Mouse (Mus musculus) ES-E14 (cell line): ENCODE data around the gene Zbtb37. TPM values are rescaled to one million over a fixed set of nuclear protein-coding genes. Genes with fewer than 3 reads are reported as not detected.
A peak's percentile ranks its signal among the peaks of the same experiment; 100 is the strongest.

Experiments used
- DNase-seq: peaks from one replicate; pipeline ENCODE4 v3.0.0-alpha.2; 2013; ENCODE audit warnings: low read depth, low spot score
- H3K27ac ChIP-seq: 2 replicates; pipeline ENCODE4 v1.5.1; 2012; ENCODE audit warnings: low read depth, mild to moderate bottlenecking, low read length, moderate library complexity, mixed read lengths; ENCODE audit not compliant: poor library complexity, insufficient read depth, severe bottlenecking
- H3K36me3 ChIP-seq: 2 replicates; pipeline ENCODE4 v1.6.1; 2012; ENCODE audit warnings: mild to moderate bottlenecking, low read length, moderate library complexity, mixed read lengths; ENCODE audit not compliant: control insufficient read depth, poor library complexity, insufficient read depth, severe bottlenecking
- H3K4me1 ChIP-seq, 2 experiments: fragments of 150-350 bp in 1 of 2; sonication (generic) in 1 of 2; 2 replicates each; pipeline ENCODE4 v1.6.1; 2012; ENCODE audit warnings: low read length in 2 of 2, mild to moderate bottlenecking in 1 of 2, mixed read lengths in 1 of 2; ENCODE audit not compliant: control insufficient read depth in 2 of 2, insufficient read depth in 2 of 2, poor library complexity in 1 of 2
- H3K4me3 ChIP-seq, 2 experiments: fragments of 150-350 bp in 1 of 2; sonication (generic) in 1 of 2; 2 replicates each; pipeline ENCODE4 v1.5.1; 2012; ENCODE audit warnings: low read length in 2 of 2, low read depth in 1 of 2, mild to moderate bottlenecking in 1 of 2, mixed read lengths in 1 of 2; ENCODE audit not compliant: insufficient read depth in 1 of 2, poor library complexity in 1 of 2, severe bottlenecking in 1 of 2
- H3K9ac ChIP-seq: 2 replicates; pipeline ENCODE4 v1.6.1; 2012; ENCODE audit warnings: low read depth, mild to moderate bottlenecking, low read length, mixed read lengths; ENCODE audit not compliant: poor library complexity, insufficient read depth, severe bottlenecking
- H3K9me3 ChIP-seq: fragments of 150-350 bp; sonication (generic); 2 replicates; pipeline ENCODE4 v1.6.1; 2012; ENCODE audit warnings: low read depth, mild to moderate bottlenecking, low read length; ENCODE audit not compliant: control insufficient read depth, insufficient read depth
- CHD2 ChIP-seq: IDR thresholded peaks from 2 replicates; pipeline ENCODE4 v1.6.1; 2014; ENCODE audit warnings: mild to moderate bottlenecking, low read depth, low read length, inconsistent platforms
- HCFC1 ChIP-seq: IDR thresholded peaks from 2 replicates; pipeline ENCODE4 v1.6.1; 2012; ENCODE audit warnings: low read length, inconsistent platforms, borderline replicate concordance; ENCODE audit not compliant: insufficient read depth
- MAFK ChIP-seq: IDR thresholded peaks from 2 replicates; pipeline ENCODE4 v1.6.1; 2014; ENCODE audit warnings: mild to moderate bottlenecking, low read depth, low read length, inconsistent platforms; ENCODE audit not compliant: insufficient read depth
- ZC3H11A ChIP-seq: IDR thresholded peaks from 2 replicates; pipeline ENCODE4 v1.6.1; 2012; ENCODE audit warnings: low read depth, mild to moderate bottlenecking, inconsistent platforms, low read length, borderline replicate concordance
- ZNF384 ChIP-seq: IDR thresholded peaks from 2 replicates; pipeline ENCODE4 v1.6.1; 2012; ENCODE audit warnings: low read depth, low read length, inconsistent platforms
- in situ Hi-C, 2 experiments: fragments of 600-800 bp; cut with MboI; formaldehyde crosslinking; loops; one replicate each; pipeline ENCODE4 v1.15.1; 2025; ENCODE audit warnings: low sequenced_read_pairs in 2 of 2, inconsistent platforms in 1 of 2; ENCODE audit not compliant: unreplicated experiment in 2 of 2
- total RNA-seq: library from RNA; depleted of rRNA; stranded (reverse); fragments of 300-350 nt; gene quantifications from 2 replicates; pipeline ENCODE4 v1.2.3, GENCODE M21; 2012

The Zbtb37 gene
- total RNA-seq, 1 experiment, result 13.0 TPM

DNA sequence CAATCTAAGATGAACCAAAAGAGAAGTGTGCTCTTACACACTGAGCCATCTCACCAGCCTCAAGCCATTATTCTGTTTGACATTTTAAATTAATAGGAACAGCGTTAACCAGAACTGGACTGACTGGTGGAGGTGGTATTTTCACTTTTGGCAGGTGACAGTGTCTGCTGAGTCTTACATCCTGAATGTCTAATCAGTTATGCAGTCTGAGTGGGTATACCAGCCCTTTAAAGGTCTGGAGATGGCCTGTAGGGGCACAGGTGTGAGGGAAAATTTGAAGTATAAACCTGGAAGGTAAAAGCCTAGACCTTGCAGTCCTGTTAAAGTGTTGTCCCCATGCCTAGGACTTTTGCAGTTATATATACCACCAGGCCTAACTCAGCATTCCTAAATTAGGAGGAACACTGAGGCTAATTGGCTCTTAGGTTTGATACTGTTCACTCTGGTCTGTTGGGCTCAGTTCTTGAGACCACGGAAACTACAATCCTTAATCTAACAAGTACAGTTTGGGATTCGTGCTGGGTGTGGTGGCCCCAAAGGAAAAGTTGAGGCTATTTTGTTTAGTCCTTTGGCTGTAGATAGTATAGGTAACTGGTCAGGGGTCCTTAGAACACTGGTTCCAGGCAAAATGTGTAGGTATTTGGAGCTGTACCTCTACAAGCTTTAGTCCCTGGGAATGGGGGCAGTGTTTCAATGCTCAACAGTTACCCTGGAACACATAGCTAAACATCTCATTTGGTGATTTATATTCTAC is 4.5 kb upstream of the Zbtb37 start:
- DNase-seq, result no peak

DNA sequence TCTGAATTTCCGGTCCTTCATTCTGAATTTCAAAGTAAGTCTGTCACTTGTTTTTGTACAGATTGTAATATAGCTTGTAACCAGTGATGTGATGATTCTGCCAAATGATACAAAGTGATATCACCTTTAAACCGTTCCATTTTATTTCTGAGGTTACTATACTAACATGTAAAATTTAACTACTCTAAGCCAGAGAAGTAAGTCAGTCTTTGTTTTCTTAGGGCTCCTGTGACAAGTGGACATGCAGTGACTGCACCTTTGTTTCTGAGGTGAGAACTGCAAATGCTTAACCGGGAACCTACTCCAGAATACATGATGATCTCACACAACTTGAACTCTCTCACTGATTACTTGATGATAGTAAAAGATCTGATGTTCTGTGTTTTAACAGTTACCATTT is 3.4 kb upstream of the Zbtb37 start:
- Histone ChIP-seq H3K27ac (peak overlapping the region; percentile 38; the same call in 1 of the 2 replicates), H3K4me1 (peaks cover 0 to 2% of the 10 kb centered on the region in 2 experiments; a peak in 1 of 4 replicates), H3K4me3 (peak overlapping the region; percentile 64 to 67), H3K36me3 (peaks cover 31% of the 10 kb centered on the region), H3K9ac (peak overlapping the region; percentile 61; the same call in 1 of the 2 replicates), H3K9me3 (no peaks in the 10 kb centered on the region)
- TF ChIP-seq ZC3H11A, result no peak
- TF ChIP-seq MAFK, result no peak
- no peak for DNase-seq
- in situ Hi-C loops, result no loop called here

More for the DNA sequence above, 4.5 kb upstream of the Zbtb37 start:
- Histone ChIP-seq H3K4me1 (no peaks in the 10 kb centered on the region; a peak in 1 of 4 replicates), H3K27ac (no peak overlapping the region; the same call in 1 of the 2 replicates), H3K9ac (peak overlapping the region; percentile 47; the same call in 1 of the 2 replicates), H3K9me3 (no peaks in the 10 kb centered on the region), H3K4me3 (no peak overlapping the region), H3K36me3 (peaks cover 31% of the 10 kb centered on the region)
- in situ Hi-C loops, result no loop called here
- TF ChIP-seq CHD2 (no peak), ZC3H11A (no peak), HCFC1 (no peak), MAFK (no peak), ZNF384 (no peak)

DNA sequence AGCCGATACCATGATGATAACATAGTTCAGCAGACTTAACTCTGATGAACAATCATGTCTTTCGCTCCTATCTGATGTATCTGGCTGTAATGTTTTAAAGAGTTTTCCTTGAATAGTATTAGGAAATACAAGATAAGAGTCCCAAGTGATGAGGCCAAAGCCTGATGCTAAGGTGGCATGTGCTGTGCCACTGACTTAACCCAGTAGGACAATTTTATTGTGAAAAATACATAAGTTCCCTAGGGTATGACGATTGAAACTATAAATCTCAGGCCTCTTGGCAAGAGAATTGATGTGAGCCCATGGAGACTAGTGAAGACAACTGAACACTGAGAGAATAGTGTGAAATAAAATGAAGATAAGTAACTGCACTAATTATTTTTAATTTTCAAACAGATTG is 3.0 kb upstream of the Zbtb37 start:
- TF ChIP-seq MAFK, result no peak
- no peak for DNase-seq

DNA sequence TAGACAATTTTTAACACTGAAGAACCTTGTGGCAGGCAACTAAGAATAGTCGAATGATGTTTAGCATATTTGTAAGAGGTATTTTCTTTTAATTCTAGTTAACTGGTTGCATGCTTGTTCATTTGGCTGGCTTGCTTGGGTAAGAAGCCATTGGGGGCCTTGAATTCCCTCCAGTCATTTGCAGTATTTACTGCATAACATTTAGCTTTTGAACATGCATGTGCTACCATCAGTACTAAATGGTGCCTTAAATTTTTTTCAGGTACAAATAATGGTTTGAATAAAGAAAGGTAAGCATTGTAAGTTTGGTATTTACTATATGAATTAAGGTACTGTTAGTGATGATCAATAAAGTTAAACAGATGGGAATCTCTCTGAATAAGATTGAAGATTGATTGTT is 2.4 kb upstream of the Zbtb37 start:
- Histone ChIP-seq H3K4me1 (peaks cover 0 to 2% of the 10 kb centered on the region in 2 experiments; a peak in 1 of 4 replicates), H3K27ac (peak overlapping the region; percentile 97; the same call in 1 of the 2 replicates), H3K9ac (peak overlapping the region; percentile 97; the same call in 1 of the 2 replicates), H3K4me3 (peak overlapping the region; percentile 67 to 88), H3K36me3 (peaks cover 32% of the 10 kb centered on the region), H3K9me3 (no peaks in the 10 kb centered on the region)
- in situ Hi-C loops, result no loop called here
- TF ChIP-seq CHD2 (no peak), ZC3H11A (no peak), MAFK (no peak), ZNF384 (no peak), HCFC1 (no peak)
- peak; percentile 6 for DNase-seq

More for the DNA sequence above, 3.0 kb upstream of the Zbtb37 start:
- Histone ChIP-seq H3K9me3 (no peaks in the 10 kb centered on the region), H3K36me3 (peaks cover 31% of the 10 kb centered on the region), H3K27ac (peak overlapping the region; percentile 38; the same call in 1 of the 2 replicates), H3K4me1 (peaks cover 0 to 2% of the 10 kb centered on the region in 2 experiments; a peak in 1 of 4 replicates), H3K9ac (peak overlapping the region; percentile 75; the same call in 1 of the 2 replicates), H3K4me3 (peak overlapping the region; percentile 64 to 67)
- in situ Hi-C loops, result no loop called here
